Mouse (Mus musculus) heart, embryonic 14.5 days (tissue): ENCODE measurements at regions not wholly inside any gene's neighbourhood (a gene's known extent, or its start where the extent isn't known, plus 50 kb on each side); places are given as distances from the start of the nearest gene placed in this dataset.

Experiments
- ATAC-seq: fragments of 200-750 bp; cut with Nextera tagmentation; 2 replicates; pipeline ENCODE4 v1.8.0; 2017; ENCODE audit warnings: low read depth, moderate TSS enrichment; ENCODE audit not compliant: insufficient number of reproducible peaks, insufficient read depth, low FRiP score
- H3K27ac ChIP-seq, 2 experiments: fragments of 200-500 bp in 1 of 2; fragments of 300-500 bp in 1 of 2; sonication (generic) in 1 of 2; replicated peaks in 1 of 2; 2 replicates each; pipeline ENCODE4 v1.5.1; 2012 to 2014; ENCODE audit warnings: low read depth in 2 of 2, low read length in 2 of 2, control low read depth in 1 of 2, mild to moderate bottlenecking in 1 of 2, mixed read lengths in 1 of 2; ENCODE audit not compliant: control insufficient read depth in 1 of 2, insufficient read depth in 1 of 2
- H3K27me3 ChIP-seq: fragments of 300-500 bp; sonication (generic); 2 replicates; pipeline ENCODE4 v1.6.1; 2014; ENCODE audit warnings: mild to moderate bottlenecking, low read length, control low read depth; ENCODE audit not compliant: control insufficient read depth, insufficient read depth
- H3K36me3 ChIP-seq: fragments of 300-500 bp; sonication (generic); 2 replicates; pipeline ENCODE4 v1.6.1; 2014; ENCODE audit warnings: mild to moderate bottlenecking, control low read depth, low read length, mixed read lengths; ENCODE audit not compliant: control insufficient read depth, insufficient read depth
- H3K4me1 ChIP-seq, 2 experiments: fragments of 200-500 bp in 1 of 2; fragments of 300-500 bp in 1 of 2; sonication (generic) in 1 of 2; 2 replicates each; pipeline ENCODE4 v1.6.1; 2012 to 2014; ENCODE audit warnings: low read length in 2 of 2, control low read depth in 1 of 2, mixed read lengths in 1 of 2; ENCODE audit not compliant: control insufficient read depth in 2 of 2, insufficient read depth in 2 of 2
- H3K4me2 ChIP-seq: fragments of 300-500 bp; sonication (generic); 2 replicates; pipeline ENCODE4 v1.6.1; 2014; ENCODE audit warnings: mild to moderate bottlenecking, low read length
- H3K4me3 ChIP-seq, 2 experiments: fragments of 200-500 bp in 1 of 2; fragments of 300-500 bp in 1 of 2; sonication (generic) in 1 of 2; 2 replicates each; pipeline ENCODE4 v1.5.1; 2012 to 2014; ENCODE audit warnings: low read length in 2 of 2, mild to moderate bottlenecking in 2 of 2, control low read depth in 1 of 2, low read depth in 1 of 2, moderate library complexity in 1 of 2; ENCODE audit not compliant: control insufficient read depth in 1 of 2, insufficient read depth in 1 of 2
- H3K9ac ChIP-seq: fragments of 300-500 bp; sonication (generic); 2 replicates; pipeline ENCODE4 v1.6.1; 2014; ENCODE audit warnings: mild to moderate bottlenecking, low read length
- H3K9me3 ChIP-seq: fragments of 300-500 bp; sonication (generic); 2 replicates; pipeline ENCODE4 v1.6.1; 2016; ENCODE audit warnings: low read length, control low read depth; ENCODE audit not compliant: control insufficient read depth
- WGBS: fragments of 180-500 bp; shearing (Covaris S2); extraction: QIAGEN DNeasy Blood & Tissue Kit; methylation state at CpG from one replicate; pipeline ENCODE4 v1.1.7; 2014; 5-methylcytosine and 5-hydroxymethylcytosine counted together

GRCm38 (mm10) chr12:36863113-36863512 lies 245.2 kb upstream of the Meox2 start:
- no peaks in the 10 kb centered on the region for H3K9me3 ChIP-seq
- 77% methylated on average over 7 of the region's 7 CpGs for WGBS
- no peak overlapping the region for H3K9ac ChIP-seq
- no peaks in the 10 kb centered on the region for H3K27me3 ChIP-seq
- ATAC-seq: no peak
- no peak overlapping the region for H3K4me3 ChIP-seq
- no peaks in the 10 kb centered on the region for H3K36me3 ChIP-seq
- no peak overlapping the region for H3K4me2 ChIP-seq
- no peaks in the 10 kb centered on the region for H3K4me1 ChIP-seq
- no peak overlapping the region for H3K27ac ChIP-seq

- no peak overlapping the region for H3K4me2 ChIP-seq
- no peaks in the 10 kb centered on the region for H3K27me3 ChIP-seq
- ATAC-seq: no peak
- H3K4me1 ChIP-seq: no peaks in the 10 kb centered on the region
- H3K9me3 ChIP-seq: no peaks in the 10 kb centered on the region
- no peak overlapping the region for H3K4me3 ChIP-seq
- H3K36me3 ChIP-seq: no peaks in the 10 kb centered on the region
- WGBS: 88% methylated on average over 1 of the region's 1 CpGs
- no peak overlapping the region for H3K9ac ChIP-seq
- no peak overlapping the region for H3K27ac ChIP-seq
Observed at GRCm38 (mm10) chr12:36880724-36881123, 227.6 kb upstream of the Meox2 start.

- Histone ChIP-seq H3K27me3 (no peaks in the 10 kb centered on the region), H3K4me2 (no peak overlapping the region), H3K4me1 (no peaks in the 10 kb centered on the region), H3K9me3 (no peaks in the 10 kb centered on the region), H3K9ac (no peak overlapping the region), H3K4me3 (no peak overlapping the region), H3K27ac (no peak overlapping the region), H3K36me3 (no peaks in the 10 kb centered on the region)
- no peak for ATAC-seq
Observed at GRCm38 (mm10) chr12:36913364-36913763, 195.0 kb upstream of the Meox2 start.

- Histone ChIP-seq H3K4me1 (no peaks in the 10 kb centered on the region), H3K4me3 (no peak overlapping the region), H3K27ac (no peak overlapping the region), H3K4me2 (no peak overlapping the region), H3K9me3 (no peaks in the 10 kb centered on the region), H3K9ac (no peak overlapping the region), H3K27me3 (no peaks in the 10 kb centered on the region), H3K36me3 (no peaks in the 10 kb centered on the region)
- no peak for ATAC-seq
- 48% methylated on average over 1 of the region's 1 CpGs for WGBS
Observed at GRCm38 (mm10) chr12:36917576-36918106, 190.7 kb upstream of the Meox2 start.

GRCm38 (mm10) chr12:36918294-36918876 lies 190.0 kb upstream of the Meox2 start:
- no peaks in the 10 kb centered on the region for H3K9me3 ChIP-seq
- H3K4me1 ChIP-seq: no peaks in the 10 kb centered on the region
- no peak overlapping the region for H3K9ac ChIP-seq
- no peaks in the 10 kb centered on the region for H3K27me3 ChIP-seq
- no peak overlapping the region for H3K27ac ChIP-seq
- WGBS: 70% methylated on average over 5 of the region's 5 CpGs
- ATAC-seq: no peak
- H3K36me3 ChIP-seq: no peaks in the 10 kb centered on the region
- H3K4me2 ChIP-seq: no peak overlapping the region
- H3K4me3 ChIP-seq: no peak overlapping the region

- H3K4me2 ChIP-seq: no peak overlapping the region
- WGBS: 85% methylated on average over 2 of the region's 2 CpGs
- H3K36me3 ChIP-seq: no peaks in the 10 kb centered on the region
- no peaks in the 10 kb centered on the region for H3K27me3 ChIP-seq
- H3K27ac ChIP-seq: no peak overlapping the region
- H3K4me1 ChIP-seq: no peaks in the 10 kb centered on the region; a peak in 1 of 4 replicates
- no peaks in the 10 kb centered on the region for H3K9me3 ChIP-seq
- H3K9ac ChIP-seq: no peak overlapping the region
- H3K4me3 ChIP-seq: no peak overlapping the region
- ATAC-seq: no peak
Observed at GRCm38 (mm10) chr12:36923558-36923957, 184.8 kb upstream of the Meox2 start.

GRCm38 (mm10) chr12:36926225-36926624 lies 182.1 kb upstream of the Meox2 start:
- H3K9ac ChIP-seq: no peak overlapping the region
- no peak for ATAC-seq
- no peak overlapping the region for H3K27ac ChIP-seq
- peaks cover 0 to 3% of the 10 kb centered on the region in 2 experiments; a peak in 1 of 4 replicates for H3K4me1 ChIP-seq
- H3K4me2 ChIP-seq: no peak overlapping the region
- WGBS: 52% methylated on average over 4 of the region's 4 CpGs
- H3K27me3 ChIP-seq: no peaks in the 10 kb centered on the region
- H3K4me3 ChIP-seq: no peak overlapping the region
- H3K36me3 ChIP-seq: no peaks in the 10 kb centered on the region
- H3K9me3 ChIP-seq: no peaks in the 10 kb centered on the region

- peaks cover 3 to 8% of the 10 kb centered on the region in 2 experiments; a peak in 3 of 4 replicates for H3K4me1 ChIP-seq
- H3K9ac ChIP-seq: no peak overlapping the region
- peak overlapping the region; percentile 46 for H3K4me2 ChIP-seq
- WGBS: 3% methylated on average over 6 of the region's 6 CpGs
- no peaks in the 10 kb centered on the region for H3K36me3 ChIP-seq
- H3K27me3 ChIP-seq: no peaks in the 10 kb centered on the region
- H3K4me3 ChIP-seq: no peak overlapping the region
- H3K27ac ChIP-seq: peak overlapping the region; percentile 77 to 80
- peak; percentile 69; the same call in 1 of the 2 replicates for ATAC-seq
- no peaks in the 10 kb centered on the region for H3K9me3 ChIP-seq
Observed at GRCm38 (mm10) chr12:36933118-36933610, 175.2 kb upstream of the Meox2 start.
